Comparison of ENCODE assay signal across 10 mouse cellular contexts in genomic region chr4:62606542-62606882, GRCm38 (mm10). TPM values are rescaled to one million over a fixed set of nuclear protein-coding genes. Genes with fewer than 3 reads are reported as not detected.
DNase-seq lines count a peak whose midpoint lies in the region; ATAC-seq lines count a peak whose summit lies in the region.
"Had no signal": no experiment of that assay in that cellular context is flagged by ENCODE, and none has a peak within 500 bp of the region (broad histone marks: within the 10 kb centered on the region; RNA-seq: fewer than 3 reads in every experiment).

No protein-coding gene starts in this region.

- peaks cover 55% of the 10 kb centered on the region for H3K4me1 ChIP-seq in hindbrain, embryonic 10.5 days (replicated peaks)
- H3K4me1 ChIP-seq in hindbrain, embryonic 12.5 days: peaks cover 49% of the 10 kb centered on the region
- peaks cover 30% of the 10 kb centered on the region for H3K4me1 ChIP-seq in hindbrain, embryonic 14.5 days (replicated peaks; ENCODE audit: control insufficient read depth, insufficient read depth, low read length)

- no peak overlapping the region for H3K4me2 ChIP-seq in hindbrain, embryonic 12.5 days (replicated peaks)
- H3K4me2 ChIP-seq in hindbrain, embryonic 14.5 days (replicated peaks): no peak overlapping the region

- intact Hi-C loops in gastrocnemius, postnatal 14 days (cut with DNase I; ENCODE audit: low total_unique reads): no loop called here

- no peak overlapping the region for H3K9ac ChIP-seq in hindbrain, embryonic 12.5 days
- no peak overlapping the region for H3K9ac ChIP-seq in hindbrain, embryonic 14.5 days

- peak overlapping the region; percentile 64 for H3K27ac ChIP-seq in hindbrain, embryonic 10.5 days
- H3K27ac ChIP-seq in hindbrain, embryonic 12.5 days: no peak overlapping the region
- H3K27ac ChIP-seq in hindbrain, embryonic 14.5 days: peak overlapping the region; percentile 75

- DNase-seq in hindbrain, embryonic 10.5 days (ENCODE audit: low spot score): no peak
- DNase-seq in retina, postnatal 1 day: peak; percentile 32
- no peak for DNase-seq in retina, embryonic 14.5 days (ENCODE audit: low spot score)
- no peak for DNase-seq in hindbrain, embryonic 14.5 days (ENCODE audit: low spot score)
- DNase-seq in testis, postnatal 14 days (ENCODE audit: low spot score): peak; percentile 81
- no peak for DNase-seq in gastrocnemius, postnatal 14 days
- DNase-seq in urinary bladder, postnatal 4 days (ENCODE audit: low spot score in 2 of 2): no peak

- H3K4me3 ChIP-seq in hindbrain, embryonic 10.5 days: no peak overlapping the region
- H3K4me3 ChIP-seq in hindbrain, embryonic 12.5 days: no peak overlapping the region
- H3K4me3 ChIP-seq in hindbrain, embryonic 14.5 days (replicated peaks; ENCODE audit: low read length): no peak overlapping the region
- H3K4me3 ChIP-seq: myocyte had no signal

- 0 out of 2 replicates have a peak, but pooled peaks cover 2% of the 10 kb centered on the region for H3K36me3 ChIP-seq in hindbrain, embryonic 10.5 days
- no peaks in the 10 kb centered on the region for H3K36me3 ChIP-seq in hindbrain, embryonic 12.5 days
- H3K36me3 ChIP-seq in hindbrain, embryonic 14.5 days (replicated peaks; ENCODE audit: control insufficient read depth, insufficient read depth): no peaks in the 10 kb centered on the region

- no peaks in the 10 kb centered on the region for H3K27me3 ChIP-seq in hindbrain, embryonic 10.5 days (ENCODE audit: insufficient read depth, poor library complexity, severe bottlenecking)
- H3K27me3 ChIP-seq in hindbrain, embryonic 12.5 days: no peaks in the 10 kb centered on the region
- H3K27me3 ChIP-seq in hindbrain, embryonic 14.5 days (ENCODE audit: control insufficient read depth, insufficient read depth, low read length): no peaks in the 10 kb centered on the region

- WGBS in hindbrain, embryonic 10.5 days: 71% methylated on average over 7 of the region's 7 CpGs
- WGBS in hindbrain, embryonic 12.5 days: 66% methylated on average over 7 of the region's 7 CpGs
- 50% methylated on average over 7 of the region's 7 CpGs for WGBS in hindbrain, embryonic 14.5 days

- ATAC-seq in hindbrain, embryonic 12.5 days (ENCODE audit: low FRiP score): no peak
- peak; percentile 44; the same call in 1 of the 2 replicates for ATAC-seq in hindbrain, embryonic 14.5 days (ENCODE audit: low FRiP score)

- no peaks in the 10 kb centered on the region for H3K9me3 ChIP-seq in hindbrain, embryonic 10.5 days
- H3K9me3 ChIP-seq in hindbrain, embryonic 12.5 days (replicated peaks): no peaks in the 10 kb centered on the region
- H3K9me3 ChIP-seq in hindbrain, embryonic 14.5 days (ENCODE audit: control insufficient read depth, low read length): no peaks in the 10 kb centered on the region

RNA-seq across cellular contexts. Expression of gene Rgs3, which starts 46.9 kb away (rescaled TPM):
- 36.2 and 48.6 TPM in 2 replicates for polyA plus RNA-seq in hindbrain, embryonic 10.5 days (2016; fragmentation: Nextera tagmentation; extraction: Ambion mirVana)
- 70.9 and 71.6 TPM in 2 replicates for polyA plus RNA-seq in hindbrain, embryonic 12.5 days (2016; fragmentation: Nextera tagmentation; extraction: Ambion mirVana)
- polyA plus RNA-seq in hindbrain, embryonic 14.5 days (2014; fragmentation: Nextera tagmentation; extraction: Ambion mirVana): 35.2 and 42.9 TPM in 2 replicates
- 10 to 100 TPM; 17.2 to 18.5 TPM for total RNA-seq in gastrocnemius, postnatal 14 days (2021)
- total RNA-seq: MEL had no signal

Comparison
In these comparisons a context has a peak if more than half of its experiments do, and no peak if none do; other contexts are left out.
1. DNase-seq: peak in retina, postnatal 1 day (single experiment) and testis, postnatal 14 days (single experiment); none in hindbrain, embryonic 10.5 days (single experiment), retina, embryonic 14.5 days (single experiment), hindbrain, embryonic 14.5 days (single experiment), gastrocnemius, postnatal 14 days (single experiment) and urinary bladder, postnatal 4 days (0 of 2).